Mouse (Mus musculus) ovary, adult 2 months (tissue): ENCODE measurements around the gene Gm20894. TPM values are rescaled to one million over a fixed set of nuclear protein-coding genes. Genes with fewer than 3 reads are reported as not detected.

Experiments used
- polyA plus RNA-seq: library from polyadenylated mRNA; depleted of rRNA; stranded (reverse); fragments of >200 nt; gene quantifications from 2 replicates; pipeline ENCODE4 v1.2.3, GENCODE M21; 2012; rRNA removed

Gm20894 gene
- polyA plus RNA-seq, result not detected in 2 replicates

DNA sequence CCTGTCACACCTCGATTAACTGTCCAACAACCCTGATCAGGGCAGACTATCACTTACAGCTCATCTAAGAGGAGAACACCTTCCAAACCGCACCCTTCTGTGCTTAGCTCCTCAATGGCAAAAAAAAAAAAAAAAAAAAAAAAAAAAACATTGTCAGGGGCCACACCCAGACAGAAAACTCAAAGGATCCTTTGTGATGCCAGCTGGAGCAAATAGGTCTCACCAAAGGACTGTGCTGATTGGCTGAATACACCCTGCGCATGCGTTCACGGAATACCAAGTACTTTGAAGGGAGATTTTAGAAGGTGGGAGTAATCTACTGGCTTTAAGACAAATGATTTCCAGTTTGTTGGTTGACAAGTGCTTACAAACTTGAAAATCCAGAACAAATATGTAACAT lies at the start of gene Gm20894:
Gene Gm20894 (minus strand): TSS at position 101 of the 400 bp plus-strand sequence.

